Mouse (Mus musculus): ENCODE measurements around the gene 2410002F23Rik. TPM values are rescaled to one million over a fixed set of nuclear protein-coding genes. Genes with fewer than 3 reads are reported as not detected.
"Not testable (repeated sequence)": the region's sequence is repeated elsewhere in the genome, so short reads cannot be mapped to it uniquely, and the experiment has no call there.

Gene 2410002F23Rik
- polyA plus RNA-seq (2012; rRNA removed): 60.0 and 63.7 TPM in 2 replicates

- H3K4me1 ChIP-seq (ENCODE audit: control insufficient read depth, insufficient read depth, low read length): peaks cover 3% of the 10 kb centered on the region; the same call in 1 of the 2 replicates
- TF ChIP-seq POLR2A (IDR thresholded peaks at IDR 0.05; ENCODE audit: borderline replicate concordance, extremely low read depth, low read depth, low read length): peak; percentile 97
- no peak for TF ChIP-seq CTCF (IDR thresholded peaks at IDR 0.05; ENCODE audit: insufficient read depth, low read length)
- WGBS: under 1% methylated on average over 62 of the region's 62 CpGs
- DNase-seq: peak; percentile 94
- peak within 1 kb of the TSS; percentile 99 for H3K4me3 ChIP-seq (replicated peaks; ENCODE audit: extremely low read depth, low read depth, low read length)
Observed at GRCm38 (mm10) chr7:44246055-44246983, at the start of gene 2410002F23Rik, which contains the start of gene 1700028J19Rik. Gene 2410002F23Rik (plus strand): TSS chr7:44246722. Gene 1700028J19Rik (minus strand): TSS chr7:44246695.

DNA sequence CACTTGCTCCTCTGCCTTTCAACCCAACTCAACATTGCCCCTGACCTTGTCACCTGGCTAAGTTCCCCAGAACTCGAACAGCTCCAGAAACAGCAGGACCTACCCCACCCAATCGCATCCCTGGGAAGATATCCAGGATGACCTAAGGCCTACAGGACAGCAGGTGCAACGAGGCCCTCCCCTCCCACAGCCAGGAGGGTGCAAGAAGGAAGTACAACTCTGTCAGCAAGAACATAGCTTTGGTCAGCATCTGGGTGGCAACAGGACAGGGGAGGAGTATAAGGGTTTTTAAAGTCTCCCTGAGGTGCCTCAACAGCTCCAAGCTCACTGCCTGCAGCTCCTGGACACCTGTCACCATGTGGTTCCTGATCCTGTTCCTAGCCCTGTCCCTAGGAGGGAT lies 48.6 kb upstream of the 2410002F23Rik start, which contains the start of gene Klk1b3:
Gene Klk1b3, plus strand, starts transcription at position 301 of the 400 bp plus-strand sequence.
- no peak for TF ChIP-seq POLR2A (IDR thresholded peaks at IDR 0.05; ENCODE audit: borderline replicate concordance, extremely low read depth, low read depth, low read length)
- TF ChIP-seq CTCF (IDR thresholded peaks at IDR 0.05; ENCODE audit: insufficient read depth, low read length): no peak
- no peak for DNase-seq
- no peaks in the 10 kb centered on the region for H3K4me1 ChIP-seq (ENCODE audit: control insufficient read depth, insufficient read depth, low read length)
- 46% methylated on average over 3 of the region's 3 CpGs for WGBS
- no peak within 1 kb of the TSS for H3K4me3 ChIP-seq (replicated peaks; ENCODE audit: extremely low read depth, low read depth, low read length)

DNA sequence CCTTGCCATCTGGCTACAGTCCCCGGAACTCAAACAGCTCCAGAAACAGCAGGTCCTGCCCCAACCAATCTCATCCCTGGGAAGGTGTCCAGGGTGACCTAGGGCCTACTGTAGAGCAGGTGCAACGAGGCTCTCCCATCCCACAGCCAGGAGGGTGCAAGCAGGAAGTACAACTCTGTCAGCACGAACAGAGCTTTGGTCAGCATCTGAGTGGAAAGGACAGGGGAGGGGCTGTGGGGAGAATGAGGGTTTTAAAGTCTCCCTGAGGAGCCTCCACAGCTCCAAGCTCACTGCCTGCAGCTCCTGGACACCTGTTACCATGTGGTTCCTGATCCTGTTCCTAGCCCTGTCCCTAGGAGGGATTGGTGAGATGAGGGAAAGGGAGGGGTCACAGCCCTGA lies 39.4 kb upstream of the 2410002F23Rik start, which contains the start of gene Klk1b4:
Gene Klk1b4, plus strand, starts transcription at position 301 of the 400 bp plus-strand sequence.
- not testable (repeated sequence) for DNase-seq; H3K4me3 ChIP-seq (replicated peaks; ENCODE audit: extremely low read depth, low read depth, low read length); H3K4me1 ChIP-seq (ENCODE audit: control insufficient read depth, insufficient read depth, low read length)
- 34% methylated on average over 3 of the region's 3 CpGs for WGBS

GRCm38 (mm10) chr7:44208307-44208706 lies 38.2 kb upstream of the 2410002F23Rik start:
- Histone ChIP-seq H3K4me1 (ENCODE audit: control insufficient read depth, insufficient read depth, low read length) (no peaks in the 10 kb centered on the region), H3K4me3 (replicated peaks; ENCODE audit: extremely low read depth, low read depth, low read length) (no peak overlapping the region)
- WGBS: 71% methylated on average over 3 of the region's 3 CpGs
- TF ChIP-seq POLR2A (IDR thresholded peaks at IDR 0.05; ENCODE audit: borderline replicate concordance, extremely low read depth, low read depth, low read length) (no peak), CTCF (IDR thresholded peaks at IDR 0.05; ENCODE audit: insufficient read depth, low read length) (no peak)
- no peak for DNase-seq

GRCm38 (mm10) chr7:44215645-44216044 lies 30.9 kb upstream of the 2410002F23Rik start, which contains the start of gene Klk1b5:
Gene Klk1b5 (plus strand): TSS chr7:44215945.
- 76% methylated on average over 1 of the region's 1 CpGs for WGBS
- no peak for DNase-seq
- TF ChIP-seq POLR2A (IDR thresholded peaks at IDR 0.05; ENCODE audit: borderline replicate concordance, extremely low read depth, low read depth, low read length) (no peak), CTCF (IDR thresholded peaks at IDR 0.05; ENCODE audit: insufficient read depth, low read length) (no peak)
- no peak within 1 kb of the TSS for H3K4me3 ChIP-seq (replicated peaks; ENCODE audit: extremely low read depth, low read depth, low read length)
- H3K4me1 ChIP-seq (ENCODE audit: control insufficient read depth, insufficient read depth, low read length): no peaks in the 10 kb centered on the region

DNA sequence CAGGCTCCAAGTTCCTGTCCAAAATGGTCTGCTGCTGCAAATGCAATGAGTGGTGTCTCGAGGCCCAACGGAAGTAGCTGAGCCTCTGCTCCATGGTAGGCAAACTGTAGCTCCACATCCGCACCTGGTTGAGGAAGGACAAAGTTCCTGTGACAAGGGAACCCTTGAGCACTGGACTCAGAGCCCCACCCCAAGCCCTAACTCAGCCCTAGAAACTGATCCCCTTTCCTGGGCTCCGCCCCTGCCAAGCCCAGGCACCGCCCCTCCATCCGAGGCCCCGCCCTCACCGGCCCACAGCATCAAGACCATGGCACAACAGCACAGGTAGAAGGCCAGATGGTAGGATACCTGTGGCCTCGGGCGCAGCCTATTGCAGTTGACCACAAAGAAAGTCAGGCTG lies 24.9 kb upstream of the 2410002F23Rik start:
- not testable (repeated sequence) for DNase-seq; H3K4me3 ChIP-seq (replicated peaks; ENCODE audit: extremely low read depth, low read depth, low read length); H3K4me1 ChIP-seq (ENCODE audit: control insufficient read depth, insufficient read depth, low read length)
- WGBS: 71% methylated on average over 9 of the region's 10 CpGs

DNA sequence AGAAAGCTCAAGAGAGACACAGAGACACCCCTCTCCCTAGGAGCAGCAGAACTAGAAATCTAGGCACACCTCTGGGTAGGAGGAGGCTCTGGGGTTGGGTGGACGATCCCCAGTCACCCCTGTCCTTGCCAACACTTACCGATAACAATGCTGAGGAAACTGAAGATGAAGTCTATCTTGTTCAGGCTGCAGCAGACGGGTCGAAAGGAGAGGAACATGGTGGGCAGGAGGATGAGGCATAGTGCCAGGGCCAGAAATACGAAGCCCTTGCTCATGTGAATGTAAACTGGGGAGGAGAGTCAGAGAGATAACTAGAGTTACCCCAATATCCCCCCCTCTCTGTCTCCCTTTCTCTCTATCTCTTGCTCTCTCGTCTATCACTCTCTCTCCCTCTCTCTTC lies 24.2 kb upstream of the 2410002F23Rik start:
- not testable (repeated sequence) for H3K4me3 ChIP-seq (replicated peaks; ENCODE audit: extremely low read depth, low read depth, low read length); DNase-seq; H3K4me1 ChIP-seq (ENCODE audit: control insufficient read depth, insufficient read depth, low read length)
- WGBS: 66% methylated on average over 6 of the region's 6 CpGs

- no peaks in the 10 kb centered on the region for H3K4me1 ChIP-seq (ENCODE audit: control insufficient read depth, insufficient read depth, low read length)
- WGBS: 35% methylated on average over 1 of the region's 1 CpGs
- TF ChIP-seq POLR2A (IDR thresholded peaks at IDR 0.05; ENCODE audit: borderline replicate concordance, extremely low read depth, low read depth, low read length) (no peak), CTCF (IDR thresholded peaks at IDR 0.05; ENCODE audit: insufficient read depth, low read length) (no peak)
- no peak within 1 kb of the TSS for H3K4me3 ChIP-seq (replicated peaks; ENCODE audit: extremely low read depth, low read depth, low read length)
- DNase-seq: no peak
Observed at GRCm38 (mm10) chr7:44225076-44225475, 21.4 kb upstream of the 2410002F23Rik start, which contains the start of gene Klk1. Gene Klk1 (plus strand): TSS chr7:44225360.

- no peak within 1 kb of the TSS for H3K4me3 ChIP-seq (replicated peaks; ENCODE audit: extremely low read depth, low read depth, low read length)
- TF ChIP-seq CTCF (IDR thresholded peaks at IDR 0.05; ENCODE audit: insufficient read depth, low read length) (no peak), POLR2A (IDR thresholded peaks at IDR 0.05; ENCODE audit: borderline replicate concordance, extremely low read depth, low read depth, low read length) (no peak)
- no peak for DNase-seq
- WGBS: 67% methylated on average over 3 of the region's 3 CpGs
- H3K4me1 ChIP-seq (ENCODE audit: control insufficient read depth, insufficient read depth, low read length): no peaks in the 10 kb centered on the region
Observed at GRCm38 (mm10) chr7:44235909-44236308, 10.6 kb upstream of the 2410002F23Rik start, which contains the start of gene Gm36864. Gene Gm36864 (plus strand): TSS chr7:44236177.

- no peak for TF ChIP-seq CTCF (IDR thresholded peaks at IDR 0.05; ENCODE audit: insufficient read depth, low read length)
- TF ChIP-seq POLR2A (IDR thresholded peaks at IDR 0.05; ENCODE audit: borderline replicate concordance, extremely low read depth, low read depth, low read length): no peak
- Histone ChIP-seq H3K4me3 (replicated peaks; ENCODE audit: extremely low read depth, low read depth, low read length) (no peak overlapping the region), H3K4me1 (ENCODE audit: control insufficient read depth, insufficient read depth, low read length) (no peaks in the 10 kb centered on the region)
- DNase-seq: no peak
- WGBS: 40% methylated on average over 2 of the region's 2 CpGs
Observed at GRCm38 (mm10) chr7:44239913-44240312, 6.6 kb upstream of the 2410002F23Rik start.

Measured in lung, adult 2 months (tissue).